9 mouse cellular contexts compared by ENCODE assay signal in the genomic region with DNA sequence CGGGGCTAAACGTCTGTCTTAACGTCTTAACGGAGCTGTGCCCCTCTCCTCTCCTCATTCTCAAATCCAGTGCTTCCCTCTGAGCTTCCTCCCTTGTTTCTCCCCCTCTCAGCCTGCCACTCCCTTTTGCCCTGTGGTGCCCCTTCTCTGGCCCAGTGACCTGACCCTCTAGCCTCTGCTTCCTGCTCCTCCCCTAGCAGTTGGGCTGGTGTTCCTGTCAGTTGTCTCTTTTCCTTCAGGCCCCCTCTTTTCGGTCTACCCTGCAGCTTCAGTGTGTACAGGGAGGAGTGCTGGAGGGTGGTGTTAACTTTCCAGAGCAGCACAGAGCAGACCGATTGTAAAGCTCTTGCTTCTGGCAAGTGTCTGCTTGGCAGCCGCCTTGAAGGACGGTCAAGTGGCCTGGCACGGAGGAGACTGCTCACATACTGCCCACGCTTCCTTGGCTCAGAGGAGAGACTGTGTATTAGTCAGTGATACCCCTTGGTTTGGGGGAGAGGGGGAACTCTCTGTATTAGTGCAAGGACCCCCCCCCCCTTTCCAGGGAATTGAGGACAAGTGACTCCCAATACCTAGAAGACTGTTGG. TPM values are rescaled to one million over a fixed set of nuclear protein-coding genes. Genes with fewer than 3 reads are reported as not detected.
A peak's percentile ranks its signal among the peaks of the same experiment; 100 is the strongest.
DNase-seq lines count a peak whose midpoint lies in the region; ATAC-seq and TF ChIP-seq lines count a peak whose summit lies in the region.
"Had no signal": no experiment of that assay in that cellular context is flagged by ENCODE, and none has a peak within 500 bp of the region (broad histone marks: within the 10 kb centered on the region; RNA-seq: fewer than 3 reads in every experiment).

No protein-coding gene starts in this region.

- H3K9ac ChIP-seq in midbrain, embryonic 14.5 days (replicated peaks; ENCODE audit: low read length), result no peak overlapping the region
- no peak overlapping the region for H3K9ac ChIP-seq in heart, embryonic 12.5 days

- H3K27ac ChIP-seq in heart, embryonic 10.5 days, result peak overlapping the region; percentile 1; the same call in 1 of the 2 replicates
- peak overlapping the region; percentile 49; the same call in 1 of the 2 replicates for H3K27ac ChIP-seq in midbrain, embryonic 10.5 days (replicated peaks)
- H3K27ac ChIP-seq in midbrain, embryonic 14.5 days (replicated peaks; ENCODE audit: low read depth, low read length), result no peak overlapping the region
- no peak overlapping the region for H3K27ac ChIP-seq in heart, embryonic 12.5 days (ENCODE audit: poor library complexity, severe bottlenecking)
- peak overlapping the region; percentile 36; the same call in 1 of the 2 replicates for H3K27ac ChIP-seq in olfactory bulb, adult 2 months (ENCODE audit: insufficient read depth, low read depth, low read length)

- H3K9me3 ChIP-seq in heart, embryonic 10.5 days, result no peaks in the 10 kb centered on the region
- no peaks in the 10 kb centered on the region for H3K9me3 ChIP-seq in midbrain, embryonic 10.5 days (replicated peaks)
- no peaks in the 10 kb centered on the region for H3K9me3 ChIP-seq in midbrain, embryonic 14.5 days (ENCODE audit: control insufficient read depth, low read length)
- no peaks in the 10 kb centered on the region for H3K9me3 ChIP-seq in heart, embryonic 12.5 days (replicated peaks)

- no peak for TF ChIP-seq POLR2A in olfactory bulb, adult 2 months (IDR thresholded peaks at IDR 0.05; ENCODE audit: insufficient read depth, low read depth, low read length)

- no peak overlapping the region for H3K4me3 ChIP-seq in heart, embryonic 10.5 days
- no peak overlapping the region for H3K4me3 ChIP-seq in midbrain, embryonic 10.5 days
- H3K4me3 ChIP-seq in midbrain, embryonic 14.5 days (replicated peaks; ENCODE audit: low read depth, low read length), result no peak overlapping the region
- H3K4me3 ChIP-seq in heart, embryonic 12.5 days, result no peak overlapping the region
- no peak overlapping the region for H3K4me3 ChIP-seq in olfactory bulb, adult 2 months (ENCODE audit: insufficient read depth, low read depth, low read length)
- H3K4me3 ChIP-seq: erythroblast, embryonic 14.5 days had no signal

- no peak for TF ChIP-seq CTCF in olfactory bulb, adult 2 months (IDR thresholded peaks at IDR 0.05; ENCODE audit: insufficient read depth, low read depth, low read length)

- DNase-seq in heart, embryonic 10.5 days (ENCODE audit: low spot score), result no peak
- DNase-seq in heart, adult 8-10 months (ENCODE audit: low spot score), result no peak
- DNase-seq in midbrain, embryonic 10.5 days (ENCODE audit: low spot score), result no peak
- DNase-seq in midbrain, embryonic 14.5 days, result no peak
- no peak for DNase-seq in layer of hippocampus, adult 9-10 months (ENCODE audit: low spot score)
- DNase-seq: cerebellum, adult 8-10 months had no signal

- no peaks in the 10 kb centered on the region for H3K36me3 ChIP-seq in heart, embryonic 10.5 days
- no peaks in the 10 kb centered on the region for H3K36me3 ChIP-seq in midbrain, embryonic 10.5 days
- H3K36me3 ChIP-seq in midbrain, embryonic 14.5 days (ENCODE audit: control insufficient read depth, insufficient read depth, low read length), result no peaks in the 10 kb centered on the region
- no peaks in the 10 kb centered on the region for H3K36me3 ChIP-seq in heart, embryonic 12.5 days

- H3K27me3 ChIP-seq in heart, embryonic 10.5 days (ENCODE audit: insufficient read depth, poor library complexity, severe bottlenecking), result no peaks in the 10 kb centered on the region; the same call in 1 of the 2 replicates
- peaks cover 16% of the 10 kb centered on the region; the same call in 1 of the 2 replicates for H3K27me3 ChIP-seq in midbrain, embryonic 10.5 days (ENCODE audit: low read depth, poor library complexity, severe bottlenecking)
- H3K27me3 ChIP-seq in midbrain, embryonic 14.5 days (ENCODE audit: control insufficient read depth, insufficient read depth, low read length), result no peaks in the 10 kb centered on the region
- 0 out of 2 replicates have a peak, but pooled peaks cover 8% of the 10 kb centered on the region for H3K27me3 ChIP-seq in heart, embryonic 12.5 days (replicated peaks)

- peaks cover 26% of the 10 kb centered on the region for H3K4me1 ChIP-seq in heart, embryonic 10.5 days
- H3K4me1 ChIP-seq in midbrain, embryonic 10.5 days, result peaks cover 36% of the 10 kb centered on the region
- peaks cover 5% of the 10 kb centered on the region for H3K4me1 ChIP-seq in midbrain, embryonic 14.5 days (ENCODE audit: control insufficient read depth, insufficient read depth, low read length)
- H3K4me1 ChIP-seq in heart, embryonic 12.5 days (replicated peaks), result peaks cover 24% of the 10 kb centered on the region
- H3K4me1 ChIP-seq in olfactory bulb, adult 2 months (ENCODE audit: control insufficient read depth, insufficient read depth, low read length), result peaks cover 21% of the 10 kb centered on the region; the same call in 1 of the 2 replicates

- 50% methylated on average over 10 of the region's 10 CpGs for WGBS in heart, embryonic 10.5 days
- 62% methylated on average over 10 of the region's 10 CpGs for WGBS in midbrain, embryonic 10.5 days
- WGBS in midbrain, embryonic 14.5 days, result 78% methylated on average over 10 of the region's 10 CpGs
- 43% methylated on average over 10 of the region's 10 CpGs for WGBS in heart, embryonic 12.5 days
- WGBS in olfactory bulb, adult 2 months, result 56% methylated on average over 10 of the region's 10 CpGs

- no peak overlapping the region for H3K4me2 ChIP-seq in midbrain, embryonic 14.5 days (ENCODE audit: low read length)
- no peak overlapping the region; the same call in 1 of the 2 replicates for H3K4me2 ChIP-seq in heart, embryonic 12.5 days

- no peak for ATAC-seq in midbrain, embryonic 14.5 days (ENCODE audit: low FRiP score, low TSS enrichment)
- peak; percentile 25; the same call in 1 of the 2 replicates for ATAC-seq in heart, embryonic 12.5 days (ENCODE audit: insufficient number of reproducible peaks, low FRiP score)

RNA-seq across cellular contexts. Expression of gene Slc6a12, which starts 16.3 kb away (rescaled TPM):
- 0.25 TPM in 1 of 2 replicates, not detected in the other for polyA plus RNA-seq in heart, embryonic 10.5 days (2016; fragmentation: Nextera tagmentation; extraction: Ambion mirVana)
- not detected for total RNA-seq in heart, adult 8-10 months (2022)
- 0.10 TPM in 1 of 2 replicates, not detected in the other for polyA plus RNA-seq in midbrain, embryonic 10.5 days (2016; fragmentation: Nextera tagmentation; extraction: Ambion mirVana)
- polyA plus RNA-seq in midbrain, embryonic 14.5 days (2014; fragmentation: Nextera tagmentation; extraction: Ambion mirVana), result 1.6 TPM in 1 of 2 replicates, not detected in the other
- not detected in 2 replicates for polyA plus RNA-seq in heart, embryonic 12.5 days (2016; fragmentation: Nextera tagmentation; extraction: Ambion mirVana)
- not detected in 2 replicates for polyA plus RNA-seq in olfactory bulb, adult 2 months (2012; ENCODE audit: insufficient read depth, insufficient read length, low replicate concordance, missing spikeins)
- polyA plus RNA-seq: erythroblast, embryonic 14.5 days had no signal

RNA-seq across cellular contexts. Expression of gene Slc6a13, which starts 26.6 kb away (rescaled TPM):
- polyA plus RNA-seq in heart, embryonic 10.5 days (2016; fragmentation: Nextera tagmentation; extraction: Ambion mirVana), result 10.9 and 12.2 TPM in 2 replicates
- under 1 TPM in 2 of 4 experiments, not detected in 2; 0.46 to 0.49 TPM for total RNA-seq in heart, adult 8-10 months (2022)
- 1.4 and 2.4 TPM in 2 replicates for polyA plus RNA-seq in midbrain, embryonic 10.5 days (2016; fragmentation: Nextera tagmentation; extraction: Ambion mirVana)
- 0.51 and 33.1 TPM in 2 replicates for polyA plus RNA-seq in midbrain, embryonic 14.5 days (2014; fragmentation: Nextera tagmentation; extraction: Ambion mirVana)
- polyA plus RNA-seq in heart, embryonic 12.5 days (2016; fragmentation: Nextera tagmentation; extraction: Ambion mirVana), result 6.9 and 8.7 TPM in 2 replicates
- polyA plus RNA-seq in olfactory bulb, adult 2 months (2012; ENCODE audit: insufficient read depth, insufficient read length, low replicate concordance, missing spikeins), result not detected in 2 replicates

Comparison
In these comparisons a context has a peak if more than half of its experiments do, and no peak if none do; other contexts are left out.
1. H3K27ac ChIP-seq: peak in heart, embryonic 10.5 days (single experiment), midbrain, embryonic 10.5 days (single experiment) and olfactory bulb, adult 2 months (single experiment); none in midbrain, embryonic 14.5 days (single experiment) and heart, embryonic 12.5 days (single experiment).